Mouse (Mus musculus): Measurements from ENCODE around the gene Nsun2. TPM values are rescaled to one million over a fixed set of nuclear protein-coding genes. Genes with fewer than 3 reads are reported as not detected.
A peak's percentile ranks its signal among the peaks of the same experiment; 100 is the strongest.

Nsun2 gene
- polyA plus RNA-seq, 1 experiment from 2014 or later: 100 TPM

DNA sequence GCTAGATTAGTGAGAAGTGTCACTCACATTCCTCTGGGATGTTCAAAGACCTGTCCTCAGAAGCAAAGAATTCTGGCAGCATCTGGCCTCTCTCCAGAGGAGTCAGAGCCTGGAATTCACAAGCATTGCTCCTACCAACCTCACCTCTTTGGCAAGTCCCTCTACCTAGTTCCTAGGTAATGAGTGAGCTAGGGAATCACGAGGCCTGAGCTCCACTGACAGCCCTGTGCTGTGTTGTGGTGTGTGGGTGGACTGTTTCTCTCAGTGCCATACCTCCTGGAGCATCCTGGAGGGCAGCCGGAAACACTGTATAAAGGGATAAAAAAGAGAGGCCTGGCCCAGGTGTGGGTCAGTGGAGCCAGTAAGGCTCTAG lies 9.4 kb upstream of the Nsun2 start:
- TF ChIP-seq CTCF (IDR thresholded peaks at IDR 0.05): no peak
- ATAC-seq: peak; percentile 61
- CTCF ChIA-PET: interaction anchor here (3.8 kb wide), 1 partner anchor 14 kb away, joined by 26 read pairs; no protein-coding TSS in a partner anchor
- POLR2A ChIA-PET: no interaction called here
- H3K27me3 ChIP-seq: no peaks in the 10 kb centered on the region
- in situ Hi-C loops (cut with MboI; ENCODE audit: low pct_unique_long_range_greater_than_20kb): no loop called here
- no peak for DNase-seq (ENCODE audit: low read depth, low spot score)

GRCm38 (mm10) chr13:69525867-69526266 lies 7.7 kb upstream of the Nsun2 start:
- ATAC-seq (no peak), DNase-seq (ENCODE audit: low read depth, low spot score) (no peak)
- in situ Hi-C loops (cut with MboI; ENCODE audit: low pct_unique_long_range_greater_than_20kb): loop anchor here (25.0 kb wide), 1 partner anchor 1061 kb away; no protein-coding TSS in a partner anchor
- POLR2A ChIA-PET: no interaction called here
- TF ChIP-seq CTCF (IDR thresholded peaks at IDR 0.05): no peak
- CTCF ChIA-PET: interaction anchor here (1.4 to 3.8 kb wide), 2 partner anchors 9 to 15 kb away, joined by 4 to 26 read pairs; no protein-coding TSS in a partner anchor
- no peaks in the 10 kb centered on the region for H3K27me3 ChIP-seq

GRCm38 (mm10) chr13:69528531-69528930 lies 5.0 kb upstream of the Nsun2 start:
- ChIA-PET POLR2A (no interaction called here), CTCF (interaction anchor here (1.3 kb wide), 1 partner anchor 19 kb away, joined by 6 read pairs; no protein-coding TSS in a partner anchor)
- in situ Hi-C loops (cut with MboI; ENCODE audit: low pct_unique_long_range_greater_than_20kb): loop anchor here (25.0 kb wide), 1 partner anchor 1059 kb away; no protein-coding TSS in a partner anchor
- no peaks in the 10 kb centered on the region for H3K27me3 ChIP-seq
- TF ChIP-seq CTCF (IDR thresholded peaks at IDR 0.05): no peak
- DNase-seq (ENCODE audit: low read depth, low spot score) (no peak), ATAC-seq (no peak)

DNA sequence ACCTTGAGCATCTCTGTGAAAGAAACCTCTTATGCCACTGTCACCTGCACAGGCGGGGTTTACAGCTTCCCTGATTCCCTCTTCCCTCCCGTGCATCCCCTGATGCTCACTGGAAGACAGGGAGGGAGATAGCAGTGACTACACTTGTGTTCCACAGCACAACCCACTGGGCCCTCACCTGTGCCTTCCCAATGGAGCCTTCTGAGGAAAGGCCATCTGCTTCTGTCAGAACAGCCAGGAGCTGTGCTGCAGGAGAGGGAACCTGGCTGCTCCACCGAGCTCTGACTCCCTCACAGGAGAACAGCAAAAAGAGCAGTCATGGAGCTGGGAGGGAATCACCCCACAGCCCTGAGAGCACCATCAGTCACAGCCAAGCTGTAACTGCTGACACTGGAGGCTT lies 3.4 kb upstream of the Nsun2 start:
- H3K27me3 ChIP-seq: no peaks in the 10 kb centered on the region
- ATAC-seq (no peak), DNase-seq (ENCODE audit: low read depth, low spot score) (no peak)
- in situ Hi-C loops (cut with MboI; ENCODE audit: low pct_unique_long_range_greater_than_20kb): loop anchor here (25.0 kb wide), 1 partner anchor 1057 kb away; no protein-coding TSS in a partner anchor
- POLR2A ChIA-PET: no interaction called here
- TF ChIP-seq CTCF (IDR thresholded peaks at IDR 0.05): no peak
- CTCF ChIA-PET: interaction anchor here (0.8 to 2.6 kb wide), 2 partner anchors 20 to 71 kb away, joined by 3 to 17 read pairs; no protein-coding TSS in a partner anchor

GRCm38 (mm10) chr13:69530951-69531350 lies 2.6 kb upstream of the Nsun2 start:
- in situ Hi-C loops (cut with MboI; ENCODE audit: low pct_unique_long_range_greater_than_20kb): loop anchor here (25.0 kb wide), 1 partner anchor 1056 kb away; no protein-coding TSS in a partner anchor
- TF ChIP-seq CTCF (IDR thresholded peaks at IDR 0.05): no peak
- no peak for DNase-seq (ENCODE audit: low read depth, low spot score)
- no peak for ATAC-seq
- POLR2A ChIA-PET: interaction anchor here (1.0 kb wide), 1 partner anchor 13 kb away, joined by 3 read pairs; no protein-coding TSS in a partner anchor
- CTCF ChIA-PET: interaction anchor here (0.8 to 2.6 kb wide), 2 partner anchors 21 to 71 kb away, joined by 3 to 17 read pairs; no protein-coding TSS in a partner anchor
- H3K27me3 ChIP-seq: no peaks in the 10 kb centered on the region

DNA sequence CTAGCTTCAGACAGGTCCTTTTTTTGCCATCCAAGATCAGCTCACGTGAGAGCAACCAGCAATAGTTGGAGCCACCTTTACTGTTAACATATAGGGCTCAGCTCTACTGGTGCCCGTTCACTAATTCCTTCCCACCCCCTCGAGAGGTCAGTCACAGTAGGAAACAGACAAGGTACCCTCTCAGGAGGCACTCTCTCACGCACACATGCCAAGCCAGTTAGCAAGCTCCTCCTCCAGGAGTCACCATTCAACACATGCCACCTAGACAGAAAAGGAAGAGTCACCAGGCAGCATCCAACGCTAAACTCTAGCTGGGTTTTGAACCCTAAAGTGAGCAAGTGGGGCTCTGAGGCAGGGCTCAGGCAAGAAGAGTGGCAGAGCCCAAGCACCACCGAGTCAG lies 2.1 kb upstream of the Nsun2 start:
- in situ Hi-C loops (cut with MboI; ENCODE audit: low pct_unique_long_range_greater_than_20kb): loop anchor here (25.0 kb wide), 1 partner anchor 1056 kb away; no protein-coding TSS in a partner anchor
- DNase-seq (ENCODE audit: low read depth, low spot score) (no peak), ATAC-seq (no peak)
- no peaks in the 10 kb centered on the region for H3K27me3 ChIP-seq
- POLR2A ChIA-PET: interaction anchor here (1.0 kb wide), 1 partner anchor 13 kb away, joined by 3 read pairs; no protein-coding TSS in a partner anchor
- CTCF ChIA-PET: interaction anchor here (2.6 kb wide), 1 partner anchor 21 kb away, joined by 17 read pairs; no protein-coding TSS in a partner anchor
- no peak for TF ChIP-seq CTCF (IDR thresholded peaks at IDR 0.05)

DNA sequence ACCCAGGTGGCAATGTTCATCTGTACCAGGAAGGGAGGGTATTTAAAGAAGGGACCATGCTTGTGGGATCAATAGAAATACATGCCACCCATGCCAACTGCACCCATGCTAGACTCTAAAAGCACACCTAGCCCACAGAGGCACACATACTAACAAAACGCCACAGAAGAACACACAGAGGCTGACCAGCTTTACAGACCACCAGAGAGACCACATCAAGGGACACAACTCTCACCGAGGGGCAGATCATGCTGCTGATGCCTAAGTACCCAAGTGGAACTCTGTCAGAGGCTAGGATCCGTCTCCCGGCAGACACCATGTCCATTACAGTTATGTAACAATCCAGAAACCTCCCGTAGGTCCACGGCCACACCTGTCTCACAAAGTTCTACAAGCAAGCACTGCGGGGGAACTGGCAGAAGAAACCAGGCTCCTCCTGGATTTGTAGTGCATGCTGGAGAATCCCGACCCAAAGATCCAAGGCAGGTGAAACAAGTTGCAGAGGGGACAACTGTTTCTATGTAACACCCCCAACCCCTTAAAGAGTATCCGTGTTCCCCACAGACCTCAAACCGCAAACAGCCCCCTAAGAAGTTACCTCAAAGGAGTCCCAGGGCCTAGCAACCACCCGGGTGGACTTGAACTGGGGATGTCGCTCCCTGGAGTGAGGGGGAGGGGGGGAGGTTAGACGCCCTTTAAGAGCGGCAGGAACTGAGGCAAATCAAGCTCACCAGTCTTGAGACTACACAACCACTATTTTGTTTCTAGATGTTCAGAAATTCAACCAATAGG lies 1.2 kb upstream of the Nsun2 start:
- CTCF ChIA-PET: interaction anchor here (2.6 kb wide), 1 partner anchor 22 kb away, joined by 17 read pairs; no protein-coding TSS in a partner anchor
- ATAC-seq (no peak), DNase-seq (ENCODE audit: low read depth, low spot score) (no peak)
- H3K27me3 ChIP-seq: no peaks in the 10 kb centered on the region
- in situ Hi-C loops (cut with MboI; ENCODE audit: low pct_unique_long_range_greater_than_20kb): loop anchor here (25.0 kb wide), 1 partner anchor 1055 kb away; no protein-coding TSS in a partner anchor
- TF ChIP-seq CTCF (IDR thresholded peaks at IDR 0.05): no peak
- POLR2A ChIA-PET: no interaction called here

DNA sequence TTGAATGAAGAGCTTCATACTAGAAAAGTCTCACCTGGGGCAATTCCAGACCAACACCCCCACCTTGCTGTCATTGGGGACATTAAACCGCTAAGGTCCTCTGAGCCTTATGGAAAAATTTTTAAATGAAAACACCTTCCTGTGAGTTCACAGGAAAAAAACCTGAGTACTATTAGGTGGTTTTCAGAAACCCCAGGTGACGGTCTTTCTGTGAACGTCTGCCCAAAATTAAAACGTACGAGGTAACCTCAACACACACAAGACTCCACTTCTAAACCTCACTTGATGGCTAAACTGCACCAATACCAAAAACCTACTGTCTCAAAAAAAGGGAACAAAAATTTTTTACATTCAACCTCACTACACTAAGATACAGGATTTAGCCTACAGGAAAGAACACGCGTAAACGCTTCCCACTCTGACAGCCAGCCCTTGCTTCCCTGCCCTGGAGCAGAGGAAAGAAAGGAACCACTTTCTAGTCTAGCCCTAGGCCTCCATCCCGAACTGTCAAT lies 597 bp upstream of the Nsun2 start:
- no peak for TF ChIP-seq CTCF (IDR thresholded peaks at IDR 0.05)
- ATAC-seq (no peak), DNase-seq (ENCODE audit: low read depth, low spot score) (no peak)
- CTCF ChIA-PET: no interaction called here
- in situ Hi-C loops (cut with MboI; ENCODE audit: low pct_unique_long_range_greater_than_20kb): loop anchor here (25.0 kb wide), 1 partner anchor 1054 kb away; no protein-coding TSS in a partner anchor
- POLR2A ChIA-PET: no interaction called here
- H3K27me3 ChIP-seq: no peaks in the 10 kb centered on the region

DNA sequence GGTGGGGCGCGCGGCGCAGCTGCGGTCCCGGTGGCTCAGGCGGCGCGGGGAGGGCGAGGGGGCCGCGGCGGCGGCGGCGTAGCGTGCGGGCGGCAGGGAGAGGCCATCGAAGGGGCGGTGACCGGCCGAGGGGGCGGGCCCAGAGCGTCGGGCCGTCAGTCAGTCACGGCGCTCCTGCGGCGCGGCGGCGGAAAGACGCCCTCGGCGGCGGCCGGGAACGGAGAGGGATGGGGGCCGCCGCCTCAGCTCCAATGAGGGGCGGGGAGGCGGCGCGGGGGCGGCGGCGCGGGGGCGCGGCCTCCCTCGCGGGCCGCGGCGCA lies 748 bp downstream of the Nsun2 start, which contains the start of gene Tent4a:
TSS of gene Tent4a (minus strand) at position 284 of the 320 bp plus-strand sequence.
- DNase-seq (ENCODE audit: low read depth, low spot score): no peak
- ATAC-seq: peak; percentile 82
- no peak for TF ChIP-seq CTCF (IDR thresholded peaks at IDR 0.05)
- CTCF ChIA-PET: no interaction called here
- no peaks in the 10 kb centered on the region for H3K27me3 ChIP-seq
- in situ Hi-C loops (cut with MboI; ENCODE audit: low pct_unique_long_range_greater_than_20kb): loop anchor here (25.0 kb wide), 1 partner anchor 1053 kb away; no protein-coding TSS in a partner anchor
- POLR2A ChIA-PET: no interaction called here

GRCm38 (mm10) chr13:69534654-69535551 lies 1.4 kb downstream of the Nsun2 start:
- POLR2A ChIA-PET: no interaction called here

More at GRCm38 (mm10) chr13:69534654-69535551, 1.4 kb downstream of the Nsun2 start:
- in situ Hi-C loops (cut with MboI; ENCODE audit: low pct_unique_long_range_greater_than_20kb): loop anchor here (25.0 kb wide), 1 partner anchor 1052 kb away; no protein-coding TSS in a partner anchor
- CTCF ChIA-PET: no interaction called here
- peak; percentile 61 for ATAC-seq
- TF ChIP-seq CTCF (IDR thresholded peaks at IDR 0.05): no peak
- peak; percentile 62 for DNase-seq (ENCODE audit: low read depth, low spot score)
- H3K27me3 ChIP-seq: no peaks in the 10 kb centered on the region

Measured in Patski (cell line).